Mouse (Mus musculus) liver, postnatal 0 days (tissue): Measurements from ENCODE around the gene Sult2b1.

Source experiments
- CTCF ChIP-seq: sonication (generic); IDR thresholded peaks from 2 replicates; pipeline ENCODE4 v1.5.1; 2016; ENCODE audit warnings: antibody characterized with exemption, low read depth
- EP300 ChIP-seq: IDR thresholded peaks from 2 replicates; pipeline ENCODE4 v1.6.1; 2016; ENCODE audit warnings: antibody characterized with exemption, low read depth, mild to moderate bottlenecking

- TF ChIP-seq CTCF (no peak), EP300 (no peak)
These were observed 43.2 kb downstream of the Sult2b1 start for GRCm38 (mm10) chr7:45741308-45741707.
